Mouse (Mus musculus) forebrain, embryonic 11.5 days (tissue): Measurements from ENCODE around the gene Ttll9. TPM values are rescaled to one million over a fixed set of nuclear protein-coding genes. Genes with fewer than 3 reads are reported as not detected.

Experiments
- ATAC-seq: fragments of 200-750 bp; cut with Nextera tagmentation; replicated peaks from 2 replicates; pipeline ENCODE4 v1.8.0; 2017; ENCODE audit warnings: moderate TSS enrichment; ENCODE audit not compliant: low FRiP score
- DNase-seq: peaks from one replicate; pipeline ENCODE4 v3.0.0-alpha.2; 2017; ENCODE audit warnings: low spot score
- H3K27ac ChIP-seq: fragments of 300-500 bp; sonication (generic); 2 replicates; pipeline ENCODE4 v1.5.1; 2014; ENCODE audit warnings: low read depth, low read length
- H3K27me3 ChIP-seq: fragments of 300-500 bp; sonication (generic); 2 replicates; pipeline ENCODE4 v1.6.1; 2014; ENCODE audit warnings: mild to moderate bottlenecking, low read length, mixed read lengths; ENCODE audit not compliant: control insufficient read depth, insufficient read depth
- H3K36me3 ChIP-seq: fragments of 300-500 bp; sonication (generic); 2 replicates; pipeline ENCODE4 v1.6.1; 2014; ENCODE audit warnings: mild to moderate bottlenecking, low read length, moderate library complexity, mixed read lengths; ENCODE audit not compliant: control insufficient read depth, insufficient read depth
- H3K4me1 ChIP-seq: fragments of 300-500 bp; sonication (generic); replicated peaks from 2 replicates; pipeline ENCODE4 v1.6.1; 2014; ENCODE audit warnings: low read length, mixed read lengths; ENCODE audit not compliant: control insufficient read depth, insufficient read depth
- H3K4me2 ChIP-seq: fragments of 300-500 bp; sonication (generic); 2 replicates; pipeline ENCODE4 v1.6.1; 2014; ENCODE audit warnings: low read depth, mild to moderate bottlenecking, low read length, moderate library complexity, mixed read lengths; ENCODE audit not compliant: severe bottlenecking
- H3K4me3 ChIP-seq: fragments of 300-500 bp; sonication (generic); 2 replicates; pipeline ENCODE4 v1.5.1; 2014; ENCODE audit warnings: low read depth, low read length
- H3K9ac ChIP-seq: fragments of 300-500 bp; sonication (generic); 2 replicates; pipeline ENCODE4 v1.6.1; 2014; ENCODE audit warnings: low read length
- H3K9me3 ChIP-seq: fragments of 300-500 bp; sonication (generic); 2 replicates; pipeline ENCODE4 v1.6.1; 2016; ENCODE audit warnings: low read length, mixed read lengths; ENCODE audit not compliant: control insufficient read depth
- WGBS: fragments of 180-500 bp; shearing (Covaris S2); extraction: QIAGEN DNeasy Blood & Tissue Kit; methylation state at CpG from one replicate; pipeline ENCODE4 v1.1.7; 2014; 5-methylcytosine and 5-hydroxymethylcytosine counted together
- polyA plus RNA-seq: library from polyadenylated mRNA; unstranded; fragments of >200 nt; fragmentation: Nextera tagmentation; extraction: Ambion mirVana; gene quantifications from 2 replicates; pipeline ENCODE4 v1.2.1, GENCODE M21; 2014

The Ttll9 gene
- polyA plus RNA-seq, 1 experiment from 2014 or later = 1.5 TPM

- 52% methylated on average over 3 of the region's 3 CpGs for WGBS
- ATAC-seq = no peak
- Histone ChIP-seq H3K4me1 (no peaks in the 10 kb centered on the region), H3K4me3 (no peak overlapping the region), H3K27ac (no peak overlapping the region), H3K4me2 (no peak overlapping the region), H3K27me3 (no peaks in the 10 kb centered on the region), H3K9me3 (no peaks in the 10 kb centered on the region), H3K9ac (no peak overlapping the region), H3K36me3 (no peaks in the 10 kb centered on the region)
- DNase-seq = no peak
These were observed 14.7 kb downstream of the Ttll9 start for GRCm38 (mm10) chr2:152976991-152977390.

- Histone ChIP-seq H3K27me3 (no peaks in the 10 kb centered on the region), H3K36me3 (no peaks in the 10 kb centered on the region), H3K4me3 (no peak overlapping the region), H3K4me2 (no peak overlapping the region), H3K9me3 (no peaks in the 10 kb centered on the region), H3K9ac (no peak overlapping the region), H3K4me1 (no peaks in the 10 kb centered on the region), H3K27ac (no peak overlapping the region)
- no peak for DNase-seq
- 24% methylated on average over 1 of the region's 1 CpGs for WGBS
- ATAC-seq = no peak
These were observed 23.3 kb downstream of the Ttll9 start for GRCm38 (mm10) chr2:152985582-152985981.

- H3K4me3 ChIP-seq = no peak overlapping the region
- H3K27me3 ChIP-seq = no peaks in the 10 kb centered on the region
- H3K4me2 ChIP-seq = no peak overlapping the region
- ATAC-seq (no peak), DNase-seq (no peak)
- H3K9me3 ChIP-seq = no peaks in the 10 kb centered on the region
- no peaks in the 10 kb centered on the region for H3K4me1 ChIP-seq
- no peak overlapping the region for H3K27ac ChIP-seq
- WGBS = 86% methylated on average over 9 of the region's 9 CpGs
- no peak overlapping the region for H3K9ac ChIP-seq
- H3K36me3 ChIP-seq = no peaks in the 10 kb centered on the region
These were observed 29.2 kb downstream of the Ttll9 start for GRCm38 (mm10) chr2:152991529-152991928.

- H3K9me3 ChIP-seq = no peaks in the 10 kb centered on the region
- H3K27me3 ChIP-seq = no peaks in the 10 kb centered on the region
- no peak for ATAC-seq
- no peak overlapping the region for H3K27ac ChIP-seq
- H3K9ac ChIP-seq = no peak overlapping the region
- H3K4me1 ChIP-seq = no peaks in the 10 kb centered on the region
- H3K4me2 ChIP-seq = no peak overlapping the region
- no peak for DNase-seq
- H3K36me3 ChIP-seq = no peaks in the 10 kb centered on the region
- no peak overlapping the region for H3K4me3 ChIP-seq
- 79% methylated on average over 4 of the region's 4 CpGs for WGBS
These were observed 34.8 kb downstream of the Ttll9 start for GRCm38 (mm10) chr2:152997046-152997445.

- Histone ChIP-seq H3K27me3 (no peaks in the 10 kb centered on the region), H3K9ac (no peak overlapping the region), H3K4me1 (peaks cover 3% of the 10 kb centered on the region; the same call in 1 of the 2 replicates), H3K27ac (no peak overlapping the region), H3K4me2 (no peak overlapping the region), H3K36me3 (no peaks in the 10 kb centered on the region), H3K4me3 (no peak overlapping the region), H3K9me3 (no peaks in the 10 kb centered on the region)
- ATAC-seq (no peak), DNase-seq (no peak)
- WGBS = 86% methylated on average over 15 of the region's 15 CpGs
These were observed 40.4 kb downstream of the Ttll9 start for GRCm38 (mm10) chr2:153002492-153003248.

GRCm38 (mm10) chr2:153003681-153004338 lies 41.5 kb downstream of the Ttll9 start:
- no peaks in the 10 kb centered on the region for H3K27me3 ChIP-seq
- H3K9ac ChIP-seq = no peak overlapping the region
- no peaks in the 10 kb centered on the region for H3K9me3 ChIP-seq
- DNase-seq = no peak
- no peaks in the 10 kb centered on the region for H3K36me3 ChIP-seq
- peak overlapping the region; percentile 32; the same call in 1 of the 2 replicates for H3K27ac ChIP-seq
- no peak overlapping the region for H3K4me3 ChIP-seq
- 0 out of 2 replicates have a peak, but pooled peaks have one; percentile 7 for ATAC-seq
- peaks cover 3% of the 10 kb centered on the region; the same call in 1 of the 2 replicates for H3K4me1 ChIP-seq
- WGBS = 53% methylated on average over 13 of the region's 13 CpGs
- H3K4me2 ChIP-seq = no peak overlapping the region

GRCm38 (mm10) chr2:153005981-153006380 lies 43.7 kb downstream of the Ttll9 start:
- Histone ChIP-seq H3K36me3 (peaks cover 2% of the 10 kb centered on the region; the same call in 1 of the 2 replicates), H3K4me2 (no peak overlapping the region), H3K27me3 (no peaks in the 10 kb centered on the region), H3K9ac (no peak overlapping the region), H3K9me3 (no peaks in the 10 kb centered on the region), H3K4me3 (no peak overlapping the region), H3K27ac (no peak overlapping the region), H3K4me1 (peaks cover 3% of the 10 kb centered on the region; the same call in 1 of the 2 replicates)
- ATAC-seq (no peak), DNase-seq (no peak)
- WGBS = 89% methylated on average over 3 of the region's 3 CpGs

GRCm38 (mm10) chr2:153009192-153009973 lies 47.1 kb downstream of the Ttll9 start:
- H3K9ac ChIP-seq = no peak overlapping the region
- H3K9me3 ChIP-seq = no peaks in the 10 kb centered on the region
- peaks cover 2% of the 10 kb centered on the region; the same call in 1 of the 2 replicates for H3K36me3 ChIP-seq
- no peak overlapping the region for H3K4me3 ChIP-seq
- H3K27ac ChIP-seq = no peak overlapping the region
- 91% methylated on average over 12 of the region's 12 CpGs for WGBS
- peaks cover 6% of the 10 kb centered on the region for H3K4me1 ChIP-seq
- no peaks in the 10 kb centered on the region for H3K27me3 ChIP-seq
- no peak overlapping the region for H3K4me2 ChIP-seq
- ATAC-seq (no peak), DNase-seq (no peak)
